1 mouse cellular context compared by ENCODE assay signal in genomic region chr3:90290602-90291001, GRCm38 (mm10).
TF ChIP-seq lines count a peak whose summit lies in the region.

No protein-coding gene starts in this region.

TF ChIP-seq in CH12.LX, 34 proteins besides CTCF, POLR2A, EP300 and RAD21 (continued from another document):
- TF ChIP-seq MEF2A (IDR thresholded peaks at IDR 0.05; ENCODE audit: borderline replicate concordance, low read depth, low read length) (no peak), SMC3 (IDR thresholded peaks at IDR 0.05; ENCODE audit: low read depth, low read length) (no peak), SIN3A (IDR thresholded peaks at IDR 0.05; ENCODE audit: low read length) (no peak), UBTF (IDR thresholded peaks at IDR 0.05; ENCODE audit: low read depth, low read length) (no peak), MAX (IDR thresholded peaks at IDR 0.05; ENCODE audit: low read length) (no peak), IRF4 (IDR thresholded peaks at IDR 0.05; ENCODE audit: low read depth, low read length) (no peak), JUN (IDR thresholded peaks at IDR 0.05; ENCODE audit: insufficient read depth, low read depth, low read length) (no peak), KAT2A (IDR thresholded peaks at IDR 0.05; ENCODE audit: insufficient replicate concordance, low read length) (no peak), ZKSCAN1 (IDR thresholded peaks at IDR 0.05; ENCODE audit: borderline replicate concordance, low read depth, low read length) (no peak)
